Mouse (Mus musculus) heart, postnatal 0 days (tissue): ENCODE results near the gene Actbl2. TPM values are rescaled to one million over a fixed set of nuclear protein-coding genes. Genes with fewer than 3 reads are reported as not detected.

Experiments
- ATAC-seq: fragments of 200-750 bp; cut with Nextera tagmentation; 2 replicates; pipeline ENCODE4 v1.8.0; 2017; ENCODE audit warnings: low read depth, moderate number of reproducible peaks, moderate library complexity; ENCODE audit not compliant: insufficient read depth
- DNase-seq: peaks from one replicate; pipeline ENCODE4 v3.0.0-alpha.2; 2016; ENCODE audit warnings: low spot score
- H3K27ac ChIP-seq: fragments of 300-500 bp; sonication (generic); 2 replicates; pipeline ENCODE4 v1.5.1; 2014; ENCODE audit warnings: low read depth, mild to moderate bottlenecking
- H3K27me3 ChIP-seq: fragments of 300-500 bp; sonication (generic); 2 replicates; pipeline ENCODE4 v1.6.1; 2014; ENCODE audit warnings: low read length, mixed read lengths; ENCODE audit not compliant: control insufficient read depth, insufficient read depth
- H3K36me3 ChIP-seq: fragments of 300-500 bp; sonication (generic); replicated peaks from 2 replicates; pipeline ENCODE4 v1.6.1; 2014; ENCODE audit warnings: low read length, mixed read lengths; ENCODE audit not compliant: control insufficient read depth, insufficient read depth
- H3K4me1 ChIP-seq: fragments of 300-500 bp; sonication (generic); 2 replicates; pipeline ENCODE4 v1.6.1; 2014; ENCODE audit warnings: antibody characterized with exemption; ENCODE audit not compliant: control insufficient read depth, insufficient read depth
- H3K4me2 ChIP-seq: fragments of 300-500 bp; sonication (generic); 2 replicates; pipeline ENCODE4 v1.6.1; 2014; ENCODE audit warnings: low read depth, mild to moderate bottlenecking, low read length, moderate library complexity
- H3K4me3 ChIP-seq: fragments of 300-500 bp; sonication (generic); 2 replicates; pipeline ENCODE4 v1.5.1; 2014; ENCODE audit warnings: low read depth, low read length
- H3K9ac ChIP-seq: fragments of 300-500 bp; sonication (generic); replicated peaks from 2 replicates; pipeline ENCODE4 v1.6.1; 2014; ENCODE audit warnings: low read depth, low read length, mixed read lengths
- H3K9me3 ChIP-seq: fragments of 300-500 bp; sonication (generic); replicated peaks from 2 replicates; pipeline ENCODE4 v1.6.1; 2016; ENCODE audit warnings: low read length; ENCODE audit not compliant: control insufficient read depth
- CTCF ChIP-seq: IDR thresholded peaks from 2 replicates; pipeline ENCODE4 v1.5.1; 2016; ENCODE audit warnings: antibody characterized with exemption, control low read depth, low read depth
- EP300 ChIP-seq: IDR thresholded peaks from 2 replicates; pipeline ENCODE4 v1.6.1; 2016; ENCODE audit warnings: antibody characterized with exemption, low read depth
- WGBS: fragments of 180-500 bp; shearing (Covaris S2); extraction: QIAGEN DNeasy Blood & Tissue Kit; methylation state at CpG from one replicate; pipeline ENCODE4 v1.1.7; 2014; 5-methylcytosine and 5-hydroxymethylcytosine counted together
- polyA plus RNA-seq: library from polyadenylated mRNA; unstranded; fragments of >200 nt; fragmentation: Nextera tagmentation; extraction: Ambion mirVana; gene quantifications from 2 replicates; pipeline ENCODE4 v1.2.1, GENCODE M21; 2015
- total RNA-seq: library from RNA; depleted of rRNA; stranded (reverse); fragments of >200 nt; gene quantifications from 2 replicates; pipeline ENCODE4 v1.2.3, GENCODE M21; 2014; ENCODE audit warnings: low replicate concordance

The Actbl2 gene
- total and polyA plus RNA-seq, 2 experiments from 2014 or later: not detected

GRCm38 (mm10) chr13:111294965-111295494 lies 40.2 kb downstream of the Actbl2 start:
- ATAC-seq: no peak
- H3K27me3 ChIP-seq: no peaks in the 10 kb centered on the region
- H3K27ac ChIP-seq: no peak overlapping the region
- peaks cover 28% of the 10 kb centered on the region for H3K4me1 ChIP-seq
- DNase-seq: peak; percentile 23
- H3K4me3 ChIP-seq: no peak overlapping the region
- H3K9me3 ChIP-seq: no peaks in the 10 kb centered on the region
- H3K4me2 ChIP-seq: no peak overlapping the region
- TF ChIP-seq CTCF (no peak), EP300 (no peak)
- no peaks in the 10 kb centered on the region for H3K36me3 ChIP-seq
- no peak overlapping the region for H3K9ac ChIP-seq
- WGBS: 51% methylated on average over 4 of the region's 4 CpGs

DNA sequence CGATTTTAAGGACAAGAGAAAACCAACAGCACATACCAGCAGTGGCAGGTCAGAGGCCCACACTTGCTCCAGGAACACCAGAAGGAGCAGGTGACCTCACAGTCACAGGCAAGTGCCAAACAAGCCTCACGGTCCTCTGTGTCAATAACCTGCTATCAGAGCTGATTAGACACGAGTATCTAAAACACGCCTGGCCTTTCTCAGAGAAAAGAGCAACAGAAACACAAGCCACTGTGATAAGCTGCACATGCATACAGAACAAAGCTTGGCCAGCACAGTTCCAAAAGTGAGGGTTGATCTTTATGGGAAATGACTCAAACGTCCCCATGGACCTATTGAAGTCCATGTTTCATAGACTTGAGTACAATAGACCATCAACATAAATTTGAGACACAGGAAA lies 41.2 kb downstream of the Actbl2 start:
- Histone ChIP-seq H3K4me1 (peaks cover 28% of the 10 kb centered on the region), H3K9me3 (no peaks in the 10 kb centered on the region), H3K27ac (peak overlapping the region; percentile 62), H3K36me3 (no peaks in the 10 kb centered on the region), H3K9ac (no peak overlapping the region), H3K27me3 (no peaks in the 10 kb centered on the region), H3K4me2 (no peak overlapping the region), H3K4me3 (no peak overlapping the region)
- WGBS: 3% methylated on average over 5 of the region's 5 CpGs
- DNase-seq (peak; percentile 64), ATAC-seq (peak; percentile 73)
- TF ChIP-seq EP300 (peak; percentile 73), CTCF (no peak)

DNA sequence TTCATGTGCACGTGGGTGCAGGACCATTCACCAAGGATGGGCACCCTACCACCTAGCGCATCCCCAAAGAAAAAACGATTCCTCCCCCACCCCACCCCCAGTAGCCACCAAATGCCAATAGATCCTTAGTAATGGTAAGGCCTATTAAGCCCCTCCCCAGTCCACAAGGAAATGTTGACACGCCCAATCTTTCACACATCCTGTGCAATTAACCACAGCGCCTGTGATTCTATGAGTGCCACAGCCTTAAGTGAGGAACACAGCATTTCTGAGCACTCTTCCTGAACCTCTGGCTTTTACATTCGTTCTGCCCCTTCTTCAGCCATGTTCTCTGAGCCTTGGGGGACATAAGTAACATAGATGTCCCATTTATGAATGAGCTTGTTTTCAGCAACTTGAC lies 42.8 kb downstream of the Actbl2 start:
- H3K36me3 ChIP-seq: no peaks in the 10 kb centered on the region
- no peak for ATAC-seq
- TF ChIP-seq CTCF (no peak), EP300 (no peak)

GRCm38 (mm10) chr13:111299145-111299713 lies 44.4 kb downstream of the Actbl2 start:
- no peak for DNase-seq
- WGBS: 75% methylated on average over 8 of the region's 8 CpGs
- no peaks in the 10 kb centered on the region for H3K36me3 ChIP-seq
- no peaks in the 10 kb centered on the region for H3K9me3 ChIP-seq
- no peak overlapping the region for H3K4me2 ChIP-seq
- no peaks in the 10 kb centered on the region for H3K27me3 ChIP-seq
- no peak for TF ChIP-seq CTCF
- no peak for TF ChIP-seq EP300
- no peak overlapping the region for H3K9ac ChIP-seq
- H3K4me1 ChIP-seq: peaks cover 26% of the 10 kb centered on the region
- no peak overlapping the region for H3K4me3 ChIP-seq
- ATAC-seq: no peak
- no peak overlapping the region for H3K27ac ChIP-seq

More for the DNA sequence above, 42.8 kb downstream of the Actbl2 start:
- Histone ChIP-seq H3K27me3 (no peaks in the 10 kb centered on the region), H3K9ac (no peak overlapping the region), H3K4me3 (no peak overlapping the region), H3K4me1 (peaks cover 26% of the 10 kb centered on the region), H3K9me3 (no peaks in the 10 kb centered on the region), H3K27ac (no peak overlapping the region), H3K4me2 (no peak overlapping the region)
- WGBS: 86% methylated on average over 6 of the region's 6 CpGs
- DNase-seq: no peak

GRCm38 (mm10) chr13:111300846-111301245 lies 46.0 kb downstream of the Actbl2 start:
- Histone ChIP-seq H3K27ac (no peak overlapping the region), H3K4me2 (no peak overlapping the region), H3K9ac (no peak overlapping the region), H3K9me3 (no peaks in the 10 kb centered on the region), H3K4me3 (no peak overlapping the region), H3K36me3 (no peaks in the 10 kb centered on the region), H3K27me3 (no peaks in the 10 kb centered on the region), H3K4me1 (peaks cover 16% of the 10 kb centered on the region)
- ATAC-seq (no peak), DNase-seq (no peak)
- TF ChIP-seq CTCF: no peak
- TF ChIP-seq EP300: no peak
- 94% methylated on average over 3 of the region's 3 CpGs for WGBS

DNA sequence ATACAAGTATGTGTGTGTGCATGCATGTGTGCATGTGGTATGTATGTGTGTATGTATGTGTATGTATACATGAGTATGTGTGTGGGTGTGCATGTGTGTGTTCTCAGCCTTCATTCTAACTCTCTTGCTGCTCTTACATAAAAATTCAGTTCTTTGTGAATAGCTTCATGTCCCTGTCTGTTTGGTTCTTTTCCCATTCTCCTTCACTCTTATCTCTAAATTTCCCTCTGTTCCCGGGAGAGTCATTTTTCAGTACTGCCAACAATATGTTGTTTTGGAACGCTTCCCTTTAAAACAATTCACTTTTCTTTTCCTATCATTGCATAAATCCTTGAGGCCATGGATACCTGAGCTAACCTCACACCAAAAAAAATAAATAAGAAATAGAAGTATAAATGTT lies 46.6 kb downstream of the Actbl2 start:
- Histone ChIP-seq H3K9me3 (no peaks in the 10 kb centered on the region), H3K27ac (no peak overlapping the region), H3K9ac (no peak overlapping the region), H3K27me3 (no peaks in the 10 kb centered on the region), H3K4me3 (no peak overlapping the region), H3K36me3 (no peaks in the 10 kb centered on the region), H3K4me1 (peaks cover 10% of the 10 kb centered on the region), H3K4me2 (no peak overlapping the region)
- TF ChIP-seq CTCF: no peak
- TF ChIP-seq EP300: no peak
- DNase-seq (no peak), ATAC-seq (no peak)
- 36% methylated on average over 2 of the region's 2 CpGs for WGBS
